Mouse (Mus musculus) urinary bladder, adult 2 months (tissue): ENCODE data around the gene Cyfip2. TPM values are rescaled to one million over a fixed set of nuclear protein-coding genes. Genes with fewer than 3 reads are reported as not detected.

ENCODE experiments used
- DNase-seq: peaks from one replicate; pipeline ENCODE4 v3.0.0; 2022; ENCODE audit warnings: low spot score
- polyA plus RNA-seq: library from polyadenylated mRNA; depleted of rRNA; stranded (reverse); fragments of >200 nt; gene quantifications from 2 replicates; pipeline ENCODE4 v1.2.3, GENCODE M21; 2012

The Cyfip2 gene
- polyA plus RNA-seq, 1 experiment = 5.1 TPM

- no peak for DNase-seq
Measured at GRCm38 (mm10) chr11:46308271-46308974, 4.2 kb downstream of the Cyfip2 start.

- no peak for DNase-seq
Measured at GRCm38 (mm10) chr11:46307768-46308167, 4.9 kb downstream of the Cyfip2 start.

GRCm38 (mm10) chr11:46306776-46307175 is 5.9 kb downstream of the Cyfip2 start:
- DNase-seq = no peak

- no peak for DNase-seq
Measured at GRCm38 (mm10) chr11:46305881-46306520, 6.7 kb downstream of the Cyfip2 start.

- no peak for DNase-seq
Measured at GRCm38 (mm10) chr11:46304864-46305710, 7.6 kb downstream of the Cyfip2 start.

- DNase-seq = no peak
Measured at GRCm38 (mm10) chr11:46304093-46304492, 8.6 kb downstream of the Cyfip2 start.

- DNase-seq = no peak
Measured at GRCm38 (mm10) chr11:46302471-46302870, 10.2 kb downstream of the Cyfip2 start.

GRCm38 (mm10) chr11:46301579-46302248 is 10.9 kb downstream of the Cyfip2 start:
- DNase-seq = no peak

GRCm38 (mm10) chr11:46299901-46300300 is 12.8 kb downstream of the Cyfip2 start:
- DNase-seq = no peak

- DNase-seq = no peak
Measured at GRCm38 (mm10) chr11:46298889-46299785, 13.5 kb downstream of the Cyfip2 start.

- no peak for DNase-seq
Measured at GRCm38 (mm10) chr11:46294390-46294789, 18.3 kb downstream of the Cyfip2 start.

GRCm38 (mm10) chr11:46293491-46293890 is 19.2 kb downstream of the Cyfip2 start:
- DNase-seq = no peak

GRCm38 (mm10) chr11:46290988-46291405 is 21.7 kb downstream of the Cyfip2 start:
- no peak for DNase-seq

- no peak for DNase-seq
Measured at GRCm38 (mm10) chr11:46289561-46289960, 23.1 kb downstream of the Cyfip2 start.

GRCm38 (mm10) chr11:46289022-46289421 is 23.6 kb downstream of the Cyfip2 start:
- no peak for DNase-seq

- DNase-seq = no peak
Measured at GRCm38 (mm10) chr11:46288091-46288490, 24.6 kb downstream of the Cyfip2 start.

- no peak for DNase-seq
Measured at GRCm38 (mm10) chr11:46286803-46287202, 25.9 kb downstream of the Cyfip2 start.

GRCm38 (mm10) chr11:46283800-46284199 is 28.9 kb downstream of the Cyfip2 start:
- DNase-seq = no peak

- DNase-seq = no peak
Measured at GRCm38 (mm10) chr11:46282612-46283011, 30.0 kb downstream of the Cyfip2 start.

- DNase-seq = no peak
Measured at GRCm38 (mm10) chr11:46278709-46279108, 34.0 kb downstream of the Cyfip2 start.

- DNase-seq = no peak
Measured at GRCm38 (mm10) chr11:46278140-46278539, 34.5 kb downstream of the Cyfip2 start.
